Mouse (Mus musculus): ENCODE results near the gene Spint2. TPM values are rescaled to one million over a fixed set of nuclear protein-coding genes. Genes with fewer than 3 reads are reported as not detected.

Spint2 gene
- polyA plus RNA-seq (2014; fragmentation: Nextera tagmentation; extraction: Ambion mirVana) = 52.3 and 66.3 TPM in 2 replicates

GRCm38 (mm10) chr7:29281201-29282073 is at the start of gene Spint2:
TSS of gene Spint2 (minus strand) at chr7:29281912.
- H3K36me3 ChIP-seq (ENCODE audit: control insufficient read depth, insufficient read depth, low read length) = no peaks in the 10 kb centered on the region
- peak within 1 kb of the TSS; percentile 48 for H3K4me3 ChIP-seq (replicated peaks; ENCODE audit: low read depth, low read length)
- H3K4me1 ChIP-seq (ENCODE audit: control insufficient read depth, insufficient read depth, low read length) = peaks cover 10% of the 10 kb centered on the region
- ATAC-seq (ENCODE audit: low FRiP score, low TSS enrichment) (peak; percentile 58), DNase-seq (peak; percentile 82)
- no peaks in the 10 kb centered on the region for H3K9me3 ChIP-seq (ENCODE audit: control insufficient read depth, low read length)
- H3K9ac ChIP-seq (replicated peaks; ENCODE audit: low read length) = peak within 1 kb of the TSS; percentile 52
- no peak within 1 kb of the TSS for H3K27ac ChIP-seq (replicated peaks; ENCODE audit: low read depth, low read length)
- H3K4me2 ChIP-seq (ENCODE audit: low read length) = peak within 1 kb of the TSS; percentile 95
- peaks cover 28% of the 10 kb centered on the region for H3K27me3 ChIP-seq (ENCODE audit: control insufficient read depth, insufficient read depth, low read length)
- under 1% methylated on average over 80 of the region's 80 CpGs for WGBS

- no peaks in the 10 kb centered on the region for H3K27me3 ChIP-seq (ENCODE audit: control insufficient read depth, insufficient read depth, low read length)
- no peaks in the 10 kb centered on the region for H3K4me1 ChIP-seq (ENCODE audit: control insufficient read depth, insufficient read depth, low read length)
- DNase-seq (no peak), ATAC-seq (ENCODE audit: low FRiP score, low TSS enrichment) (no peak)
- peaks cover 48% of the 10 kb centered on the region for H3K36me3 ChIP-seq (ENCODE audit: control insufficient read depth, insufficient read depth, low read length)
- no peaks in the 10 kb centered on the region for H3K9me3 ChIP-seq (ENCODE audit: control insufficient read depth, low read length)
- H3K4me2 ChIP-seq (ENCODE audit: low read length) = no peak overlapping the region
- H3K27ac ChIP-seq (replicated peaks; ENCODE audit: low read depth, low read length) = no peak overlapping the region
- H3K4me3 ChIP-seq (replicated peaks; ENCODE audit: low read depth, low read length) = no peak overlapping the region
- WGBS = 90% methylated on average over 16 of the region's 16 CpGs
- no peak overlapping the region for H3K9ac ChIP-seq (replicated peaks; ENCODE audit: low read length)
Observed at GRCm38 (mm10) chr7:29328984-29329383, 47.3 kb upstream of the Spint2 start.

- no peaks in the 10 kb centered on the region for H3K27me3 ChIP-seq (ENCODE audit: control insufficient read depth, insufficient read depth, low read length)
- H3K9me3 ChIP-seq (ENCODE audit: control insufficient read depth, low read length) = no peaks in the 10 kb centered on the region
- no peak for ATAC-seq (ENCODE audit: low FRiP score, low TSS enrichment)
- no peak for DNase-seq
- no peak overlapping the region for H3K9ac ChIP-seq (replicated peaks; ENCODE audit: low read length)
- H3K4me3 ChIP-seq (replicated peaks; ENCODE audit: low read depth, low read length) = no peak overlapping the region
- no peaks in the 10 kb centered on the region for H3K4me1 ChIP-seq (ENCODE audit: control insufficient read depth, insufficient read depth, low read length)
- H3K4me2 ChIP-seq (ENCODE audit: low read length) = no peak overlapping the region
- WGBS = 92% methylated on average over 6 of the region's 6 CpGs
- no peak overlapping the region for H3K27ac ChIP-seq (replicated peaks; ENCODE audit: low read depth, low read length)
- peaks cover 51% of the 10 kb centered on the region for H3K36me3 ChIP-seq (ENCODE audit: control insufficient read depth, insufficient read depth, low read length)
Observed at GRCm38 (mm10) chr7:29327087-29327486, 45.4 kb upstream of the Spint2 start.

- DNase-seq = peak; percentile 51
- H3K9ac ChIP-seq (replicated peaks; ENCODE audit: low read length) = peak overlapping the region; percentile 27; the same call in 1 of the 2 replicates
- 11% methylated on average over 19 of the region's 19 CpGs for WGBS
Observed at GRCm38 (mm10) chr7:29319337-29320307, 37.9 kb upstream of the Spint2 start.

GRCm38 (mm10) chr7:29318115-29318911 is 36.6 kb upstream of the Spint2 start:
- Histone ChIP-seq H3K4me3 (replicated peaks; ENCODE audit: low read depth, low read length) (no peak overlapping the region), H3K36me3 (ENCODE audit: control insufficient read depth, insufficient read depth, low read length) (peaks cover 30% of the 10 kb centered on the region), H3K4me1 (ENCODE audit: control insufficient read depth, insufficient read depth, low read length) (peaks cover 79% of the 10 kb centered on the region), H3K27ac (replicated peaks; ENCODE audit: low read depth, low read length) (peak overlapping the region; percentile 98), H3K9me3 (ENCODE audit: control insufficient read depth, low read length) (no peaks in the 10 kb centered on the region), H3K4me2 (ENCODE audit: low read length) (peak overlapping the region; percentile 52), H3K27me3 (ENCODE audit: control insufficient read depth, insufficient read depth, low read length) (no peaks in the 10 kb centered on the region), H3K9ac (replicated peaks; ENCODE audit: low read length) (peak overlapping the region; percentile 38)
- peak; percentile 74 for DNase-seq
- WGBS = 1% methylated on average over 18 of the region's 18 CpGs
- no peak for ATAC-seq (ENCODE audit: low FRiP score, low TSS enrichment)

More at GRCm38 (mm10) chr7:29319337-29320307, 37.9 kb upstream of the Spint2 start:
- H3K4me3 ChIP-seq (replicated peaks; ENCODE audit: low read depth, low read length) = 0 out of 2 replicates have a peak overlapping the region, but pooled peaks have one; percentile 7
- peak overlapping the region; percentile 52 for H3K4me2 ChIP-seq (ENCODE audit: low read length)
- no peaks in the 10 kb centered on the region for H3K27me3 ChIP-seq (ENCODE audit: control insufficient read depth, insufficient read depth, low read length)
- peak overlapping the region; percentile 98 for H3K27ac ChIP-seq (replicated peaks; ENCODE audit: low read depth, low read length)
- no peaks in the 10 kb centered on the region for H3K9me3 ChIP-seq (ENCODE audit: control insufficient read depth, low read length)
- H3K4me1 ChIP-seq (ENCODE audit: control insufficient read depth, insufficient read depth, low read length) = peaks cover 66% of the 10 kb centered on the region
- H3K36me3 ChIP-seq (ENCODE audit: control insufficient read depth, insufficient read depth, low read length) = peaks cover 28% of the 10 kb centered on the region
- no peak for ATAC-seq (ENCODE audit: low FRiP score, low TSS enrichment)

- H3K9ac ChIP-seq (replicated peaks; ENCODE audit: low read length) = peak overlapping the region; percentile 38
- DNase-seq (peak; percentile 96), ATAC-seq (ENCODE audit: low FRiP score, low TSS enrichment) (peak; percentile 79)
- peak overlapping the region; percentile 98 for H3K27ac ChIP-seq (replicated peaks; ENCODE audit: low read depth, low read length)
- H3K4me1 ChIP-seq (ENCODE audit: control insufficient read depth, insufficient read depth, low read length) = peaks cover 86% of the 10 kb centered on the region
- WGBS = 0% methylated on average over 2 of the region's 2 CpGs
- no peaks in the 10 kb centered on the region for H3K27me3 ChIP-seq (ENCODE audit: control insufficient read depth, insufficient read depth, low read length)
- H3K4me2 ChIP-seq (ENCODE audit: low read length) = peak overlapping the region; percentile 52
- no peak overlapping the region; the same call in 1 of the 2 replicates for H3K4me3 ChIP-seq (replicated peaks; ENCODE audit: low read depth, low read length)
- H3K9me3 ChIP-seq (ENCODE audit: control insufficient read depth, low read length) = no peaks in the 10 kb centered on the region
- H3K36me3 ChIP-seq (ENCODE audit: control insufficient read depth, insufficient read depth, low read length) = peaks cover 34% of the 10 kb centered on the region
Observed at GRCm38 (mm10) chr7:29317558-29317957, 35.8 kb upstream of the Spint2 start.

- Histone ChIP-seq H3K27me3 (ENCODE audit: control insufficient read depth, insufficient read depth, low read length) (no peaks in the 10 kb centered on the region), H3K9ac (replicated peaks; ENCODE audit: low read length) (peak overlapping the region; percentile 38; the same call in 1 of the 2 replicates), H3K4me2 (ENCODE audit: low read length) (peak overlapping the region; percentile 52), H3K4me1 (ENCODE audit: control insufficient read depth, insufficient read depth, low read length) (peaks cover 88% of the 10 kb centered on the region), H3K27ac (replicated peaks; ENCODE audit: low read depth, low read length) (peak overlapping the region; percentile 98), H3K36me3 (ENCODE audit: control insufficient read depth, insufficient read depth, low read length) (peaks cover 36% of the 10 kb centered on the region), H3K4me3 (replicated peaks; ENCODE audit: low read depth, low read length) (no peak overlapping the region), H3K9me3 (ENCODE audit: control insufficient read depth, low read length) (no peaks in the 10 kb centered on the region)
- DNase-seq (peak; percentile 82), ATAC-seq (ENCODE audit: low FRiP score, low TSS enrichment) (peak; percentile 43)
- 3% methylated on average over 10 of the region's 10 CpGs for WGBS
Observed at GRCm38 (mm10) chr7:29316976-29317375, 35.3 kb upstream of the Spint2 start.
